Mouse (Mus musculus) liver, postnatal 0 days (tissue): Measurements from ENCODE around the gene Six1.

Experiments
- CTCF ChIP-seq: sonication (generic); IDR thresholded peaks from 2 replicates; pipeline ENCODE4 v1.5.1; 2016; ENCODE audit warnings: antibody characterized with exemption, low read depth
- EP300 ChIP-seq: IDR thresholded peaks from 2 replicates; pipeline ENCODE4 v1.6.1; 2016; ENCODE audit warnings: antibody characterized with exemption, low read depth, mild to moderate bottlenecking

DNA sequence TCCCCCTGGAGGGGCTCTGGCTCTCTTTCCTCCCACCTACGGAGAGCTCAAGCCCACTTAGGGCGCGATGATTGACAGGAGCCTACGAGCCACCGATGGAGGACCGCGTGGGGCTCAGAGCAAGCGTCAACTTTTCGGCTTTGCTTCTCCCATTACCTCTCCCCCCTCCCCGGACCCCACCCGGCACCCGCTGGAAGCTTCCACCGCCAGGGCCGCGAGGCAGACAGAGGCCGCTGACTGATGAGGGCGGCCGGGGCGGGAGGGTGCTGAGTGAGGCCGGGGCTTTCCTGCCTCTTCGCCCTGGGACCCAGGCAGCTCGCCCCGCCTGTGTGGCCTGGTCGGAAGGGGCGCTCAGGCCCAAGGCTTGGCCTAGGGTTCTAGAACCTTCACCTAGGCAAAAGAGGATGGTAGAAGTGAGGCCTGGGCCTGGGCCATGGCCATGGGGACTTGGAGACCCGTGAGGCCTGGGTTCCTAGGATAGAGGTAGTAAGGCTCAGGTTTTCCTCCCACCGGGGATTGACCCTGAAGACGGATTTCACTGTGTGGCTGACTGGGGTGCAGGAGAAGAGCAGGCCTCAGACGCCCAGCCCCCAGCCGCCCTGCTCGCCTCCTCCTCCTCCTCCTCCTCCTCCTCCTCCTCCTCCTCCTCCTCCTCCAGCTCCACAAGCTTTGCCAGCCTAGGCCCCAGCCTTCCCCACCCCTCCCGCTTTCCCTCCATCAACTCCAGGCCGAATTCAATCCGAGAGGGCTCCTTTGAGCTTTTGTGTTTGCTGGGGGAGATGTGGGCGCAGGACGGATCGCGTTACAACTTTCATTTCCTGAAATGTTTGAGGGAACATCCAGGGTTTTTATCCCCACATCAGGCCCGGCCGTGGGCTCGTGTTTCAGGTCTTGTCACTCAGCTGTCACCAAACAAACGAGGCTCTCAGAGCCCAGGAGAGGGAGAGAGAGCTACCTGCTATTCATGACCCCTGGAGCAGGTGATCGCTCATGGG lies 18.5 kb downstream of the Six1 start:
- no peak for TF ChIP-seq CTCF
- no peak for TF ChIP-seq EP300
